Mouse (Mus musculus) small intestine, adult 2 months (tissue): ENCODE results near the gene Aldob.

ENCODE experiments used
- CTCF ChIP-seq: fragments of 200-500 bp; IDR thresholded peaks from 2 replicates; pipeline ENCODE4 v1.5.1; 2012; ENCODE audit warnings: low read depth, mild to moderate bottlenecking, control low read depth, inconsistent platforms, low read length, moderate library complexity, mixed read lengths; ENCODE audit not compliant: insufficient replicate concordance, insufficient read length; ENCODE audit errors: extremely low read depth
- POLR2A ChIP-seq: fragments of 200-500 bp; IDR thresholded peaks from 2 replicates; pipeline ENCODE4 v1.6.1; 2012; ENCODE audit warnings: low read depth, mild to moderate bottlenecking, control low read depth, inconsistent platforms, low read length, moderate library complexity

GRCm38 (mm10) chr4:49509183-49509582 lies 40.2 kb downstream of the Aldob start:
- TF ChIP-seq CTCF (no peak), POLR2A (no peak)
